Mouse (Mus musculus): ENCODE data around the gene Wnt10b. TPM values are rescaled to one million over a fixed set of nuclear protein-coding genes. Genes with fewer than 3 reads are reported as not detected.
A peak's percentile ranks its signal among the peaks of the same experiment; 100 is the strongest.

The Wnt10b gene
- polyA plus RNA-seq, 1 experiment from 2014 or later: 0.19 TPM

GRCm38 (mm10) chr15:98791221-98791620 lies 13.3 kb upstream of the Wnt10b start:
- ATAC-seq (ENCODE audit: low read depth): no peak
- H3K4me3 ChIP-seq (ENCODE audit: low read depth, low read length): peak overlapping the region; percentile 16; the same call in 1 of the 2 replicates
- H3K4me1 ChIP-seq (ENCODE audit: control insufficient read depth, insufficient read depth, low read length): peaks cover 10% of the 10 kb centered on the region; the same call in 1 of the 2 replicates
- no peak overlapping the region for H3K27ac ChIP-seq (ENCODE audit: low read depth, low read length)
- WGBS: 1% methylated on average over 12 of the region's 12 CpGs
- H3K27me3 ChIP-seq (ENCODE audit: control insufficient read depth, insufficient read depth, low read length): peaks cover 80% of the 10 kb centered on the region
- no peak overlapping the region for H3K4me2 ChIP-seq (ENCODE audit: low read depth, low read length)
- no peaks in the 10 kb centered on the region for H3K36me3 ChIP-seq (ENCODE audit: control insufficient read depth, insufficient read depth, low read length)
- no peaks in the 10 kb centered on the region for H3K9me3 ChIP-seq (ENCODE audit: control insufficient read depth, low read length)
- H3K9ac ChIP-seq (replicated peaks; ENCODE audit: low read depth, low read length): no peak overlapping the region

- H3K4me3 ChIP-seq (ENCODE audit: low read depth, low read length): peak overlapping the region; percentile 16; the same call in 1 of the 2 replicates
- H3K4me2 ChIP-seq (ENCODE audit: low read depth, low read length): no peak overlapping the region
- WGBS: under 1% methylated on average over 23 of the region's 23 CpGs
- H3K9ac ChIP-seq (replicated peaks; ENCODE audit: low read depth, low read length): no peak overlapping the region
- peaks cover 76% of the 10 kb centered on the region for H3K27me3 ChIP-seq (ENCODE audit: control insufficient read depth, insufficient read depth, low read length)
- H3K27ac ChIP-seq (ENCODE audit: low read depth, low read length): no peak overlapping the region
- peaks cover 10% of the 10 kb centered on the region; the same call in 1 of the 2 replicates for H3K4me1 ChIP-seq (ENCODE audit: control insufficient read depth, insufficient read depth, low read length)
- no peaks in the 10 kb centered on the region for H3K9me3 ChIP-seq (ENCODE audit: control insufficient read depth, low read length)
- no peaks in the 10 kb centered on the region for H3K36me3 ChIP-seq (ENCODE audit: control insufficient read depth, insufficient read depth, low read length)
- ATAC-seq (ENCODE audit: low read depth): no peak
These were observed 12.8 kb upstream of the Wnt10b start for GRCm38 (mm10) chr15:98790761-98791160.

- ATAC-seq (ENCODE audit: low read depth): 0 out of 2 replicates have a peak, but pooled peaks have one; percentile 26
- Histone ChIP-seq H3K36me3 (ENCODE audit: control insufficient read depth, insufficient read depth, low read length) (no peaks in the 10 kb centered on the region), H3K27ac (ENCODE audit: low read depth, low read length) (no peak within 1 kb of the TSS), H3K27me3 (ENCODE audit: control insufficient read depth, insufficient read depth, low read length) (peaks cover 67% of the 10 kb centered on the region), H3K4me3 (ENCODE audit: low read depth, low read length) (0 out of 2 replicates have a peak within 1 kb of the TSS, but pooled peaks have one; percentile 16), H3K4me1 (ENCODE audit: control insufficient read depth, insufficient read depth, low read length) (peaks cover 10% of the 10 kb centered on the region; the same call in 1 of the 2 replicates), H3K9me3 (ENCODE audit: control insufficient read depth, low read length) (no peaks in the 10 kb centered on the region), H3K9ac (replicated peaks; ENCODE audit: low read depth, low read length) (no peak within 1 kb of the TSS), H3K4me2 (ENCODE audit: low read depth, low read length) (no peak within 1 kb of the TSS)
- 1% methylated on average over 51 of the region's 51 CpGs for WGBS
These were observed 11.9 kb upstream of the Wnt10b start, which contains the start of gene Wnt1 for GRCm38 (mm10) chr15:98789661-98790535. TSS of gene Wnt1 (plus strand) at chr15:98789857.

GRCm38 (mm10) chr15:98788972-98789660 lies 11.2 kb upstream of the Wnt10b start:
- 14% methylated on average over 24 of the region's 24 CpGs for WGBS
- ATAC-seq (ENCODE audit: low read depth): no peak
- H3K36me3 ChIP-seq (ENCODE audit: control insufficient read depth, insufficient read depth, low read length): no peaks in the 10 kb centered on the region
- no peak overlapping the region for H3K9ac ChIP-seq (replicated peaks; ENCODE audit: low read depth, low read length)
- H3K9me3 ChIP-seq (ENCODE audit: control insufficient read depth, low read length): no peaks in the 10 kb centered on the region
- no peak overlapping the region for H3K4me2 ChIP-seq (ENCODE audit: low read depth, low read length)
- H3K4me1 ChIP-seq (ENCODE audit: control insufficient read depth, insufficient read depth, low read length): peaks cover 10% of the 10 kb centered on the region; the same call in 1 of the 2 replicates
- H3K27me3 ChIP-seq (ENCODE audit: control insufficient read depth, insufficient read depth, low read length): peaks cover 59% of the 10 kb centered on the region
- H3K4me3 ChIP-seq (ENCODE audit: low read depth, low read length): no peak overlapping the region
- no peak overlapping the region for H3K27ac ChIP-seq (ENCODE audit: low read depth, low read length)

GRCm38 (mm10) chr15:98787930-98788329 lies 10.0 kb upstream of the Wnt10b start:
- no peak overlapping the region for H3K27ac ChIP-seq (ENCODE audit: low read depth, low read length)
- H3K4me1 ChIP-seq (ENCODE audit: control insufficient read depth, insufficient read depth, low read length): peaks cover 10% of the 10 kb centered on the region; the same call in 1 of the 2 replicates
- H3K4me3 ChIP-seq (ENCODE audit: low read depth, low read length): no peak overlapping the region
- no peaks in the 10 kb centered on the region for H3K36me3 ChIP-seq (ENCODE audit: control insufficient read depth, insufficient read depth, low read length)
- no peak overlapping the region for H3K4me2 ChIP-seq (ENCODE audit: low read depth, low read length)
- ATAC-seq (ENCODE audit: low read depth): no peak
- H3K9ac ChIP-seq (replicated peaks; ENCODE audit: low read depth, low read length): no peak overlapping the region
- no peaks in the 10 kb centered on the region for H3K9me3 ChIP-seq (ENCODE audit: control insufficient read depth, low read length)
- 29% methylated on average over 4 of the region's 4 CpGs for WGBS
- peaks cover 49% of the 10 kb centered on the region for H3K27me3 ChIP-seq (ENCODE audit: control insufficient read depth, insufficient read depth, low read length)

- Histone ChIP-seq H3K27me3 (ENCODE audit: control insufficient read depth, insufficient read depth, low read length) (peaks cover 38% of the 10 kb centered on the region), H3K4me2 (ENCODE audit: low read depth, low read length) (no peak overlapping the region), H3K27ac (ENCODE audit: low read depth, low read length) (no peak overlapping the region), H3K9ac (replicated peaks; ENCODE audit: low read depth, low read length) (no peak overlapping the region), H3K36me3 (ENCODE audit: control insufficient read depth, insufficient read depth, low read length) (no peaks in the 10 kb centered on the region), H3K9me3 (ENCODE audit: control insufficient read depth, low read length) (no peaks in the 10 kb centered on the region), H3K4me1 (ENCODE audit: control insufficient read depth, insufficient read depth, low read length) (no peaks in the 10 kb centered on the region), H3K4me3 (ENCODE audit: low read depth, low read length) (no peak overlapping the region)
- 31% methylated on average over 7 of the region's 7 CpGs for WGBS
- ATAC-seq (ENCODE audit: low read depth): no peak
These were observed 7.8 kb upstream of the Wnt10b start for GRCm38 (mm10) chr15:98785744-98786143.

GRCm38 (mm10) chr15:98781166-98781565 lies 3.2 kb upstream of the Wnt10b start:
- 22% methylated on average over 6 of the region's 6 CpGs for WGBS
- no peak for ATAC-seq (ENCODE audit: low read depth)
- no peak overlapping the region for H3K4me3 ChIP-seq (ENCODE audit: low read depth, low read length)
- peaks cover 48% of the 10 kb centered on the region for H3K27me3 ChIP-seq (ENCODE audit: control insufficient read depth, insufficient read depth, low read length)
- no peaks in the 10 kb centered on the region for H3K9me3 ChIP-seq (ENCODE audit: control insufficient read depth, low read length)
- no peak overlapping the region for H3K9ac ChIP-seq (replicated peaks; ENCODE audit: low read depth, low read length)
- H3K27ac ChIP-seq (ENCODE audit: low read depth, low read length): no peak overlapping the region
- H3K4me1 ChIP-seq (ENCODE audit: control insufficient read depth, insufficient read depth, low read length): peaks cover 8% of the 10 kb centered on the region
- no peak overlapping the region for H3K4me2 ChIP-seq (ENCODE audit: low read depth, low read length)
- no peaks in the 10 kb centered on the region for H3K36me3 ChIP-seq (ENCODE audit: control insufficient read depth, insufficient read depth, low read length)

- H3K27me3 ChIP-seq (ENCODE audit: control insufficient read depth, insufficient read depth, low read length): peaks cover 54% of the 10 kb centered on the region
- 2% methylated on average over 13 of the region's 13 CpGs for WGBS
- no peak for ATAC-seq (ENCODE audit: low read depth)
- H3K9ac ChIP-seq (replicated peaks; ENCODE audit: low read depth, low read length): no peak overlapping the region
- no peaks in the 10 kb centered on the region for H3K9me3 ChIP-seq (ENCODE audit: control insufficient read depth, low read length)
- no peak overlapping the region for H3K4me2 ChIP-seq (ENCODE audit: low read depth, low read length)
- H3K36me3 ChIP-seq (ENCODE audit: control insufficient read depth, insufficient read depth, low read length): no peaks in the 10 kb centered on the region
- no peak overlapping the region for H3K27ac ChIP-seq (ENCODE audit: low read depth, low read length)
- H3K4me3 ChIP-seq (ENCODE audit: low read depth, low read length): no peak overlapping the region
- H3K4me1 ChIP-seq (ENCODE audit: control insufficient read depth, insufficient read depth, low read length): peaks cover 8% of the 10 kb centered on the region
These were observed 2.6 kb upstream of the Wnt10b start for GRCm38 (mm10) chr15:98780573-98780972.

GRCm38 (mm10) chr15:98780075-98780474 lies 2.1 kb upstream of the Wnt10b start:
- H3K9me3 ChIP-seq (ENCODE audit: control insufficient read depth, low read length): no peaks in the 10 kb centered on the region
- no peak overlapping the region for H3K9ac ChIP-seq (replicated peaks; ENCODE audit: low read depth, low read length)
- peaks cover 8% of the 10 kb centered on the region for H3K4me1 ChIP-seq (ENCODE audit: control insufficient read depth, insufficient read depth, low read length)
- no peak overlapping the region for H3K4me2 ChIP-seq (ENCODE audit: low read depth, low read length)
- peaks cover 57% of the 10 kb centered on the region for H3K27me3 ChIP-seq (ENCODE audit: control insufficient read depth, insufficient read depth, low read length)
- H3K27ac ChIP-seq (ENCODE audit: low read depth, low read length): no peak overlapping the region
- 3% methylated on average over 8 of the region's 8 CpGs for WGBS
- H3K36me3 ChIP-seq (ENCODE audit: control insufficient read depth, insufficient read depth, low read length): no peaks in the 10 kb centered on the region
- no peak for ATAC-seq (ENCODE audit: low read depth)
- H3K4me3 ChIP-seq (ENCODE audit: low read depth, low read length): no peak overlapping the region

All from neural tube, embryonic 14.5 days (tissue).